Mouse (Mus musculus) MEL (cell line): ENCODE measurements around the gene Zc3h6. TPM values are rescaled to one million over a fixed set of nuclear protein-coding genes. Genes with fewer than 3 reads are reported as not detected.

Experiments used
- DNase-seq: peaks from one replicate; pipeline ENCODE4 v3.0.0; 2011; ENCODE audit warnings: low read depth, low spot score
- H3K27ac ChIP-seq: 2 replicates; pipeline ENCODE4 v1.5.1; 2012; ENCODE audit warnings: low read depth, mild to moderate bottlenecking, control low read depth, low read length, moderate library complexity; ENCODE audit not compliant: control insufficient read depth
- H3K27me3 ChIP-seq, 2 experiments: fragments of 150-350 bp in 1 of 2; sonication (generic) in 1 of 2; 2 replicates each; pipeline ENCODE4 v1.6.1; 2012; ENCODE audit warnings: low read length in 2 of 2, mild to moderate bottlenecking in 2 of 2, improper control_type of control experiment in 1 of 2, moderate library complexity in 1 of 2; ENCODE audit not compliant: insufficient read depth in 2 of 2, control insufficient read depth in 1 of 2
- H3K36me3 ChIP-seq, 2 experiments: 2 replicates each; pipeline ENCODE4 v1.6.1; 2012 to 2014; ENCODE audit warnings: low read length in 2 of 2, improper control_type of control experiment in 1 of 2, inconsistent platforms in 1 of 2, mild to moderate bottlenecking in 1 of 2; ENCODE audit not compliant: insufficient read depth in 2 of 2, control insufficient read depth in 1 of 2
- H3K4me1 ChIP-seq, 2 experiments: fragments of 150-350 bp in 1 of 2; sonication (generic) in 1 of 2; 2 replicates each; pipeline ENCODE4 v1.6.1; 2012; ENCODE audit warnings: low read length in 2 of 2, improper control_type of control experiment in 1 of 2, mild to moderate bottlenecking in 1 of 2; ENCODE audit not compliant: insufficient read depth in 2 of 2, control insufficient read depth in 1 of 2
- H3K4me3 ChIP-seq, 2 experiments: fragments of 150-350 bp in 1 of 2; sonication (generic) in 1 of 2; 2 replicates each; pipeline ENCODE4 v1.5.1; 2012; ENCODE audit warnings: low read depth in 2 of 2, low read length in 2 of 2, mild to moderate bottlenecking in 2 of 2, moderate library complexity in 2 of 2, control low read depth in 1 of 2, improper control_type of control experiment in 1 of 2; ENCODE audit not compliant: control insufficient read depth in 1 of 2, insufficient read depth in 1 of 2
- H3K79me2 ChIP-seq: 2 replicates; pipeline ENCODE4 v1.6.1; 2012; ENCODE audit warnings: mild to moderate bottlenecking, low read length, moderate library complexity; ENCODE audit not compliant: control insufficient read depth, poor library complexity, insufficient read depth
- H3K9ac ChIP-seq: 2 replicates; pipeline ENCODE4 v1.6.1; 2012; ENCODE audit warnings: low read depth, mild to moderate bottlenecking, control low read depth, low read length, moderate library complexity; ENCODE audit not compliant: control insufficient read depth, poor library complexity, severe bottlenecking
- H3K9me3 ChIP-seq: fragments of 150-350 bp; sonication (generic); replicated peaks from 2 replicates; pipeline ENCODE4 v1.6.1; 2012; ENCODE audit warnings: mild to moderate bottlenecking, low read length, improper control_type of control experiment, moderate library complexity; ENCODE audit not compliant: insufficient read depth
- CTCF ChIP-seq, 3 experiments: IDR thresholded peaks in 2 of 3; conservative IDR thresholded peaks in 1 of 3; 2 replicates each; pipeline ENCODE4 v1.5.1; 2011 to 2012; ENCODE audit warnings: low read length in 3 of 3, low read depth in 2 of 3, mild to moderate bottlenecking in 2 of 3, improper control_type of control experiment in 1 of 3, inconsistent platforms in 1 of 3, mixed read lengths in 1 of 3, moderate library complexity in 1 of 3; ENCODE audit not compliant: control insufficient read depth in 1 of 3, insufficient read depth in 1 of 3, poor library complexity in 1 of 3, severe bottlenecking in 1 of 3
- ELF1 ChIP-seq: IDR thresholded peaks from 2 replicates; pipeline ENCODE4 v1.6.1; 2014; ENCODE audit warnings: low read depth, mild to moderate bottlenecking, inconsistent platforms, low read length, improper control_type of control experiment, moderate library complexity
- EP300 ChIP-seq, 2 experiments: IDR thresholded peaks; 2 replicates each; pipeline ENCODE4 v1.6.1; 2011; ENCODE audit warnings: improper control_type of control experiment in 2 of 2, low read length in 2 of 2, low read depth in 1 of 2, mild to moderate bottlenecking in 1 of 2
- HCFC1 ChIP-seq: IDR thresholded peaks from 2 replicates; pipeline ENCODE4 v1.6.1; 2012; ENCODE audit warnings: low read depth, mild to moderate bottlenecking, inconsistent platforms, low read length, improper control_type of control experiment, moderate library complexity
- JUND ChIP-seq: IDR thresholded peaks from 2 replicates; pipeline ENCODE4 v1.6.1; 2011; ENCODE audit warnings: low read depth, mild to moderate bottlenecking, improper control_type of control experiment, low read length
- KAT2A ChIP-seq: conservative IDR thresholded peaks from 2 replicates; pipeline ENCODE4 v1.6.1; 2012; ENCODE audit warnings: low read depth, low read length, improper control_type of control experiment, inconsistent platforms
- MAX ChIP-seq: IDR thresholded peaks from 2 replicates; pipeline ENCODE4 v1.6.1; 2011; ENCODE audit warnings: low read length, improper control_type of control experiment
- MYB ChIP-seq: IDR thresholded peaks from 2 replicates; pipeline ENCODE4 v1.6.1; 2011; ENCODE audit warnings: mild to moderate bottlenecking, low read depth, low read length, improper control_type of control experiment
- MYC ChIP-seq: IDR thresholded peaks from 2 replicates; pipeline ENCODE4 v1.6.1; 2011; ENCODE audit warnings: low read depth, mild to moderate bottlenecking, low read length, improper control_type of control experiment, moderate library complexity
- NELFE ChIP-seq: IDR thresholded peaks from 2 replicates; pipeline ENCODE4 v1.6.1; 2011; ENCODE audit warnings: low read depth, low read length, improper control_type of control experiment
- NRF1 ChIP-seq: IDR thresholded peaks from 2 replicates; pipeline ENCODE4 v1.6.1; 2014; ENCODE audit warnings: low read depth, mild to moderate bottlenecking, inconsistent platforms, low read length, improper control_type of control experiment, moderate library complexity; ENCODE audit not compliant: poor library complexity, insufficient read depth, severe bottlenecking
- POLR2A ChIP-seq, 2 experiments: IDR thresholded peaks; 2 replicates each; pipeline ENCODE4 v1.6.1; 2011 to 2012; ENCODE audit warnings: low read length in 2 of 2, mild to moderate bottlenecking in 2 of 2, control low read depth in 1 of 2, improper control_type of control experiment in 1 of 2, low read depth in 1 of 2, moderate library complexity in 1 of 2; ENCODE audit not compliant: control insufficient read depth in 1 of 2, insufficient read depth in 1 of 2, poor library complexity in 1 of 2
- RAD21 ChIP-seq: IDR thresholded peaks from 2 replicates; pipeline ENCODE4 v1.6.1; 2011; ENCODE audit warnings: mild to moderate bottlenecking, low read depth, low read length, improper control_type of control experiment
- SMC3 ChIP-seq: IDR thresholded peaks from 2 replicates; pipeline ENCODE4 v1.6.1; 2011; ENCODE audit warnings: low read depth, low read length, improper control_type of control experiment
- TBP ChIP-seq: IDR thresholded peaks from 2 replicates; pipeline ENCODE4 v1.8.0; 2011; ENCODE audit warnings: low read depth, low read length, improper control_type of control experiment
- USF1 ChIP-seq: IDR thresholded peaks from 2 replicates; pipeline ENCODE4 v1.6.1; 2014; ENCODE audit warnings: low read depth, mild to moderate bottlenecking, inconsistent platforms, low read length, improper control_type of control experiment, moderate library complexity
- polyA plus RNA-seq, 2 experiments: library from polyadenylated mRNA; stranded (reverse) in 1 of 2; unstranded in 1 of 2; fragments of >175 nt in 1 of 2; fragments of >200 nt in 1 of 2; gene quantifications; 2 replicates each; pipeline versions ENCODE4 v1.2.1 to v1.2.4; 2012; ENCODE audit warnings: low replicate concordance in 2 of 2, low read depth in 1 of 2; ENCODE audit not compliant: insufficient read length in 2 of 2, insufficient read depth in 1 of 2, missing spikeins in 1 of 2
- total RNA-seq: library from RNA; depleted of rRNA; stranded (reverse); fragments of 300-350 nt; gene quantifications from 2 replicates; pipeline ENCODE4 v1.2.3, GENCODE M21; 2012

Gene Zc3h6
- total and polyA plus RNA-seq, 3 experiments: 0.69 to 1.4 TPM; not detected in 1

- no peak overlapping the region for H3K27ac ChIP-seq
- no peaks in the 10 kb centered on the region for H3K4me1 ChIP-seq
- TF ChIP-seq NRF1 (no peak), USF1 (no peak), ELF1 (no peak), KAT2A (no peak), CTCF (IDR thresholded peaks at IDR 0.05 in 2 of 3, conservative IDR thresholded peaks at IDR 0.05 in 1 of 3; ENCODE audit: control insufficient read depth in 1 of 3, insufficient read depth in 1 of 3, low read depth in 2 of 3, low read length in 3 of 3, poor library complexity in 1 of 3, severe bottlenecking in 1 of 3) (no peak), MYC (no peak), MAX (no peak), NELFE (no peak), EP300 (IDR thresholded peaks at IDR 0.05; ENCODE audit: low read depth in 1 of 2, low read length in 2 of 2) (no peak)
- no peaks in the 10 kb centered on the region for H3K27me3 ChIP-seq
- no peaks in the 10 kb centered on the region for H3K79me2 ChIP-seq
- H3K9ac ChIP-seq: no peak overlapping the region
- no peaks in the 10 kb centered on the region for H3K9me3 ChIP-seq
- H3K36me3 ChIP-seq: peaks cover 0 to 10% of the 10 kb centered on the region in 2 experiments; a peak in 2 of 4 replicates
- no peak for DNase-seq
- H3K4me3 ChIP-seq: no peak overlapping the region
Measured at GRCm38 (mm10) chr2:128928446-128928845, 38.8 kb upstream of the Zc3h6 start.

GRCm38 (mm10) chr2:128930704-128931103, 36.5 kb upstream of the Zc3h6 start:
- no peaks in the 10 kb centered on the region for H3K4me1 ChIP-seq
- peaks cover 0 to 10% of the 10 kb centered on the region in 2 experiments; a peak in 2 of 4 replicates for H3K36me3 ChIP-seq
- H3K9ac ChIP-seq: no peak overlapping the region
- H3K4me3 ChIP-seq: no peak overlapping the region
- H3K27ac ChIP-seq: no peak overlapping the region
- H3K27me3 ChIP-seq: no peaks in the 10 kb centered on the region
- no peak for TF ChIP-seq POLR2A (IDR thresholded peaks at IDR 0.05; ENCODE audit: control insufficient read depth in 1 of 2, insufficient read depth in 1 of 2, low read depth in 1 of 2, low read length in 2 of 2, poor library complexity in 1 of 2)
- no peak for TF ChIP-seq HCFC1
- no peak for TF ChIP-seq TBP
- no peak for TF ChIP-seq KAT2A
- TF ChIP-seq, all 39 proteins: peak for 0
- H3K79me2 ChIP-seq: no peaks in the 10 kb centered on the region
- no peak for DNase-seq
- no peaks in the 10 kb centered on the region for H3K9me3 ChIP-seq

GRCm38 (mm10) chr2:128936256-128936655, 30.9 kb upstream of the Zc3h6 start:
- no peak for DNase-seq
- TF ChIP-seq SMC3 (no peak), MYB (no peak), POLR2A (IDR thresholded peaks at IDR 0.05; ENCODE audit: control insufficient read depth in 1 of 2, insufficient read depth in 1 of 2, low read depth in 1 of 2, low read length in 2 of 2, poor library complexity in 1 of 2) (no peak), JUND (no peak), HCFC1 (no peak), KAT2A (no peak), RAD21 (no peak)
- Histone ChIP-seq H3K27ac (no peak overlapping the region), H3K36me3 (no peaks in the 10 kb centered on the region; a peak in 2 of 4 replicates), H3K79me2 (0 out of 2 replicates have a peak, but pooled peaks cover 2% of the 10 kb centered on the region), H3K27me3 (no peaks in the 10 kb centered on the region), H3K9me3 (no peaks in the 10 kb centered on the region), H3K4me3 (no peak overlapping the region), H3K4me1 (no peaks in the 10 kb centered on the region), H3K9ac (no peak overlapping the region)
